Mouse (Mus musculus) limb, embryonic 14.5 days (tissue): ENCODE measurements around the gene Syngr1. TPM values are rescaled to one million over a fixed set of nuclear protein-coding genes. Genes with fewer than 3 reads are reported as not detected.

Experiments
- ATAC-seq: fragments of 200-750 bp; cut with Nextera tagmentation; 2 replicates; pipeline ENCODE4 v1.8.0; 2017; ENCODE audit warnings: low read depth, moderate number of reproducible peaks, moderate TSS enrichment; ENCODE audit not compliant: low FRiP score
- DNase-seq: peaks from one replicate; pipeline ENCODE4 v3.0.0-alpha.2; 2015; ENCODE audit warnings: low spot score
- H3K27ac ChIP-seq: fragments of 300-500 bp; sonication (generic); replicated peaks from 2 replicates; pipeline ENCODE4 v1.5.1; 2014; ENCODE audit warnings: low read depth, mild to moderate bottlenecking, low read length, moderate library complexity, mixed read lengths
- H3K27me3 ChIP-seq: fragments of 300-500 bp; sonication (generic); 2 replicates; pipeline ENCODE4 v1.6.1; 2014; ENCODE audit warnings: low read length, mixed read lengths; ENCODE audit not compliant: control insufficient read depth, insufficient read depth
- H3K36me3 ChIP-seq: fragments of 300-500 bp; sonication (generic); 2 replicates; pipeline ENCODE4 v1.6.1; 2014; ENCODE audit warnings: mild to moderate bottlenecking, low read length, moderate library complexity, mixed read lengths; ENCODE audit not compliant: control insufficient read depth, insufficient read depth
- H3K4me1 ChIP-seq: fragments of 300-500 bp; sonication (generic); 2 replicates; pipeline ENCODE4 v1.6.1; 2014; ENCODE audit warnings: antibody characterized with exemption, low read length, mixed read lengths; ENCODE audit not compliant: control insufficient read depth, insufficient read depth
- H3K4me2 ChIP-seq: fragments of 300-500 bp; sonication (generic); replicated peaks from 2 replicates; pipeline ENCODE4 v1.6.1; 2014; ENCODE audit warnings: low read depth, mild to moderate bottlenecking, low read length, moderate library complexity; ENCODE audit not compliant: severe bottlenecking
- H3K4me3 ChIP-seq: fragments of 300-500 bp; sonication (generic); replicated peaks from 2 replicates; pipeline ENCODE4 v1.5.1; 2014; ENCODE audit warnings: low read length
- H3K9ac ChIP-seq: fragments of 300-500 bp; sonication (generic); 2 replicates; pipeline ENCODE4 v1.6.1; 2014; ENCODE audit warnings: mild to moderate bottlenecking, low read depth, low read length, moderate library complexity; ENCODE audit not compliant: severe bottlenecking
- H3K9me3 ChIP-seq: fragments of 300-500 bp; sonication (generic); 2 replicates; pipeline ENCODE4 v1.6.1; 2016; ENCODE audit warnings: low read length; ENCODE audit not compliant: control insufficient read depth
- POLR2A ChIP-seq: fragments of 200-500 bp; IDR thresholded peaks from 2 replicates; pipeline ENCODE4 v1.8.0; 2012; ENCODE audit warnings: inconsistent platforms, mild to moderate bottlenecking, moderate library complexity, borderline replicate concordance; ENCODE audit not compliant: insufficient read depth, insufficient read length; ENCODE audit errors: extremely low read depth
- WGBS: fragments of 180-500 bp; shearing (Covaris S2); extraction: QIAGEN DNeasy Blood & Tissue Kit; methylation state at CpG from one replicate; pipeline ENCODE4 v1.1.7; 2014; 5-methylcytosine and 5-hydroxymethylcytosine counted together
- polyA plus RNA-seq, 2 experiments: library from polyadenylated mRNA; depleted of rRNA in 1 of 2; stranded (reverse) in 1 of 2; unstranded in 1 of 2; fragments of >200 nt; fragmentation: Nextera tagmentation in 1 of 2; extraction: Ambion mirVana in 1 of 2; gene quantifications; 2 replicates each; pipeline versions ENCODE4 v1.2.1 to v1.2.3; 2012 to 2014

The Syngr1 gene
- polyA plus RNA-seq, 2 experiments = 10.8 to 11.5 TPM

DNA sequence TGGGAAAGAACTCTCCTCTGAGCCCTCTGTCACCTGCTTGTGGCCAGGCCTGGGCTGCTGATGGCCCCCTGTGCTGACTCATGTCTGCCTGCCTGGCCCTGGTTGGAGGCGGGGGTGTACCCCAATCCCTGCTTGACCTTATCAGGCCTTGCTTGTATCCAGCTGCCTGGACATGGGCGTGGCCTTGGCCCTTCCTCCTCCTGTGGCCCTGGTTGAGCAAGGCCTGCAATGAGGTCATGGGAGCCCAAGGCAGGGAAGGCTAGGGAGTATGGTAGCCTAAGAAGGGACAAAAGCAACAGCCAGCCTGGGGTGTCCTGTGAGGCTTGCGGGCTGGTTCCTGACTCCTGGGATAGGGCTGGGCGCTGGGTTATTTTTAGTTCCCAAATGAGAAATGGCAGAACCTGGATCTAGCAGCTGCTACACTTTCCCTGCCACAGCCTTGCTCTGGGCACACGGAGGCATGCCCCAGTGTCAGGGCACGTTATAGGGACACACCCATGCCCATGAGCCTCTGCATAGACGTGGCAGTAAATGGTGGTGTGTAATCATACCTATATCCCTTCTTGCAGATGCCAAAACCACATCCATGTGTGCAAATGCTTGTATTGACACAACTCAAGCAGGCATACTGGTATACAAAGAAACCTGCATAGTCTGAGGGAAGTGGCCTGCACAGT is 37.0 kb upstream of the Syngr1 start:
- Histone ChIP-seq H3K4me2 (no peak overlapping the region), H3K9ac (no peak overlapping the region), H3K36me3 (no peaks in the 10 kb centered on the region), H3K27me3 (no peaks in the 10 kb centered on the region), H3K27ac (no peak overlapping the region), H3K4me3 (no peak overlapping the region), H3K4me1 (peaks cover 12% of the 10 kb centered on the region), H3K9me3 (no peaks in the 10 kb centered on the region)
- 69% methylated on average over 7 of the region's 7 CpGs for WGBS
- TF ChIP-seq POLR2A = no peak
- DNase-seq (no peak), ATAC-seq (no peak)

DNA sequence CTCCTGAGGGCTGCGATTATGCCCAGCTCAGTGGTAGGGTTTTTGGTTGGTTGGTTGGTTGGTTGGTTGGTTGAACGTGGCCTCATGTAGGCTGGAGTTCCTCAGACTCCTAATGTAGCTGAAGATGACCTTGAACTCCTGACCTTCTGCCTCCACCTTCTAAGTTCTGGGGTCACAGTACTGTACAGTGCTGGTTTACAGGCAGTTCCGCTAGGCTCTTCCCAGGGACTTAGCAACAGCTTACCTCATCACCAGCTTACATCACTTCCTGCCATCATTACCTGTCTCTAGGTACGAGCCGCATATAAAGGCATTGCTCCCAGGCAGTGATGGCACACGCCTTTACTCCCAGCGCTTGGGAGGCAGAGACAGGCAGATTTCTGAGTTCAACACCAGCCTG is 33.0 kb upstream of the Syngr1 start:
- H3K27me3 ChIP-seq = no peaks in the 10 kb centered on the region
- TF ChIP-seq POLR2A = no peak

DNA sequence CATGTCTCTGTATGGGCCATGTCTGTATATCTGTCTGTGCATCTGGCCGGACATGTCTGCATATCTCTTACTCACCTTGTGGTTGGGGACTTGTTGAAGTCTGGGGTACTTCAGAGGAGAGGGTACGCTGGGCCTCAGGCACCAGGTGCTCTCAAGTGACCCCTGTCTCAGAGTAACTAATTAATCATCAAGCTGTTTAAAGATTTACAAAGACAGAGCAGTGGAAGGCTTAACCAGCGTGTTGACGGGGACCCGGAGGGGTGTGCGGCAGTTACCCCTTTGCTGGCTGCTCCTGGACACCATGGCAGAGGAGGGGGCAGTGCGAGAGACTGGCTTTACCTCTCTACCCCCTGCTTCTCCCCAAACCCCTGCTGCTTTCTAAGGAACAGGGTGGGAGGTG is 31.5 kb upstream of the Syngr1 start:
- WGBS = 49% methylated on average over 7 of the region's 7 CpGs
- Histone ChIP-seq H3K4me3 (no peak overlapping the region), H3K4me1 (no peaks in the 10 kb centered on the region), H3K9ac (no peak overlapping the region), H3K9me3 (no peaks in the 10 kb centered on the region), H3K4me2 (no peak overlapping the region), H3K36me3 (no peaks in the 10 kb centered on the region), H3K27me3 (no peaks in the 10 kb centered on the region), H3K27ac (no peak overlapping the region)
- no peak for DNase-seq
- no peak for TF ChIP-seq POLR2A
- ATAC-seq = no peak

More for the DNA sequence above, 33.0 kb upstream of the Syngr1 start:
- Histone ChIP-seq H3K27ac (no peak overlapping the region), H3K9me3 (no peaks in the 10 kb centered on the region), H3K4me2 (no peak overlapping the region), H3K4me3 (no peak overlapping the region), H3K9ac (no peak overlapping the region), H3K36me3 (no peaks in the 10 kb centered on the region), H3K4me1 (no peaks in the 10 kb centered on the region)
- DNase-seq (no peak), ATAC-seq (no peak)
- 88% methylated on average over 7 of the region's 7 CpGs for WGBS

DNA sequence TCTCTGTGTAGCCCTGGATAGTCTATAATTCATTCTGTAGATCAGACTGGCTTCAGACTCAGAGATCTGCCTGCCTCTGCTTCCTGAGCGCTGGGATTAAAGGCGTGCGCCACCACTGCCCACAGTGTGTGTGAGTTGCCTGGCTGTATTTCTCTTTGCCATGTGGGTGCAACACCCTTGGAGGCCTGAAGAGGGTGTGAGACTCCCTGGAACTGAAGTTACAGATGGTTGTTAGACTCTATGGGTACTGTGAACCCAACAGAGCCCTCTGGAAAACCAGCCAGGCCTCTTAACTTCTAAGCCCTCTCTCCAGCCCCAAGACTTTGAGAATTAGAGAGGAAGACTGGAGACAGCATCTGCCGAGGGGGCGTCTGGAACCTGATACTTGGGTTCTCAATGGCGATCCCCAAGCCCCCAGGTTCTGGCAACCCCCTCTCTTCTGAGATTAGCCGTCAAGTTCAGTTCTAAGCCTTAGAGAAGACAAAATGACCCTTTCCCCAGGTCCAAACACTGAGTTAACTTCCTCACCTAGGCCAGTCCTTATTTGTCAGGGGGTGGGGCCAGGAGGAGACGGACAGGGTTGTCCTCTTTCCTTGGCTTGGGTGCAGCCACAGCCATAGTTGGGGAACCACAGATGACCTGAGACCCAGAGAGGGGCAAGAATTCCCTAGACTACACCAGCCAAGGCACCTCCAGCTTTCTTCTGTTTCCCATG is 30.6 kb upstream of the Syngr1 start:
- Histone ChIP-seq H3K4me2 (no peak overlapping the region), H3K36me3 (no peaks in the 10 kb centered on the region), H3K9ac (no peak overlapping the region), H3K27me3 (no peaks in the 10 kb centered on the region), H3K9me3 (no peaks in the 10 kb centered on the region), H3K27ac (no peak overlapping the region), H3K4me1 (no peaks in the 10 kb centered on the region), H3K4me3 (no peak overlapping the region)
- TF ChIP-seq POLR2A = no peak
- no peak for ATAC-seq
- 89% methylated on average over 8 of the region's 8 CpGs for WGBS
- no peak for DNase-seq

- TF ChIP-seq POLR2A = no peak
Observed at GRCm38 (mm10) chr15:80061071-80061550, 30.0 kb upstream of the Syngr1 start.

More at GRCm38 (mm10) chr15:80061071-80061550, 30.0 kb upstream of the Syngr1 start:
- no peak for ATAC-seq
- Histone ChIP-seq H3K4me2 (no peak overlapping the region), H3K4me3 (no peak overlapping the region), H3K27ac (no peak overlapping the region), H3K4me1 (no peaks in the 10 kb centered on the region), H3K27me3 (no peaks in the 10 kb centered on the region), H3K36me3 (no peaks in the 10 kb centered on the region), H3K9me3 (no peaks in the 10 kb centered on the region), H3K9ac (no peak overlapping the region)
- DNase-seq = no peak
- 86% methylated on average over 4 of the region's 4 CpGs for WGBS
